Mouse (Mus musculus) lung, adult 2 months (tissue): Measurements from ENCODE around the gene Ogfrl1.

Experiments
- CTCF ChIP-seq: fragments of 200-500 bp; IDR thresholded peaks from 2 replicates; pipeline ENCODE4 v1.5.1; 2011; ENCODE audit warnings: mild to moderate bottlenecking, low read length, control low read depth; ENCODE audit not compliant: insufficient read depth
- POLR2A ChIP-seq: fragments of 200-500 bp; IDR thresholded peaks from 2 replicates; pipeline ENCODE4 v1.6.1; 2011; ENCODE audit warnings: low read depth, mild to moderate bottlenecking, control low read depth, low read length, borderline replicate concordance; ENCODE audit errors: extremely low read depth

DNA sequence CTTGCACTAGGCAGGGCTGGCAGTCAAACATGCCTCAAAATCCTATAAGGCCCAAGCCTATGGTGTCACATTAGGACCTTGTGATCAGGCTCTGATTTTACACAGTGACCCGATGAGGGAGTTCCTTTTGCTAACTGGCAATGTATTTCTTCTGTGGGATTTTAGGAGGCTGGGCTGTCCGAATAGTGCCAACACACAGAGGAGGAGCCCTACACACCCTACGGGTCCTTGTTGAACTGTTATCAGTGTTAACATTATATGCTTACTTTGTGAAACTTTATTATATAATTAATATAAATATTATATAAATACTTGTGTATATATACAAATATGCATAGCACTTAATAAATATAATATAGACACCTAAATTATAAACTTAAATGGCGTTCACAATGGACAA, 62.5 kb downstream of the Ogfrl1 start:
- TF ChIP-seq POLR2A (no peak), CTCF (no peak)
